Mouse (Mus musculus) testis, postnatal 14 days (tissue): ENCODE data around the gene Piezo1.

Source experiments
- DNase-seq: peaks from one replicate; pipeline ENCODE4 v3.0.0; 2021; ENCODE audit warnings: low spot score

Piezo1 gene

GRCm38 (mm10) chr8:122457171-122457570, 94.0 kb downstream of the Piezo1 start:
- no peak for DNase-seq

- no peak for DNase-seq
These were observed 96.7 kb downstream of the Piezo1 start for GRCm38 (mm10) chr8:122454409-122454808.

GRCm38 (mm10) chr8:122452154-122452553, 99.0 kb downstream of the Piezo1 start:
- no peak for DNase-seq

- DNase-seq: no peak
These were observed 99.9 kb downstream of the Piezo1 start for GRCm38 (mm10) chr8:122451161-122451703.

- no peak for DNase-seq
These were observed 105.9 kb downstream of the Piezo1 start for GRCm38 (mm10) chr8:122445203-122445602.

DNA sequence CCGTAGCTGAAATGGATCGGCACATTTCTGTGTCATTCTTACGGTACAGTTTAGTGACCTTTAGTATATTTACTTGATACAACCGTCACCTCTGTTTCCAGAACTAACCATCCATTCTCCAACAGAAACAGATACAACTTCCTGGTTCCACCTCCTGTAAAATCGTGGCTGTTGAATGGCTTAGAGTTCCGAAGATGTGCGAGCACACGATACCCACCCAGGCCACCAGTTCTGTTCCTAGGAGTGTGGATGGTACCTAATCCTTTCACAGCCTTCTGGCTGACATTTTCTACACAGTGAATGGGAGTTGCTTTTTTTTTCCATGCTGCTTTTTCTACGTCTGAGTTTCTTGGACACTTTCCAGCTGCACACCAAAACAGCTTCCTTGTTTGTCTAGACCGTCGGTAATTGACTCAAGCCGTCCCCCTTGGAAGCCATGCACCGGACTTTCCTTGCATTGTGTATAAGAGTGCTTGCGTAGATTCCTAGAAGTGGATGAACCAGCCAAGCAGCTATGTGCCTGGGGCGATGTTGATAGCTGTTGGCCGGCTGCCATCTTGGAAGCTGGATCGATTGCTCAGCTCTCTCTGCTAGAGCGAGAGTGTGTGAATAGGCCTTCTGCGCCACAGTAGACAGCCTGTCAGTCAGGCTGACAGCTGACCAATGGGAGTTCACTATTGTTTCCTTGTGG, 106.9 kb downstream of the Piezo1 start:
- DNase-seq: peak; percentile 70

DNA sequence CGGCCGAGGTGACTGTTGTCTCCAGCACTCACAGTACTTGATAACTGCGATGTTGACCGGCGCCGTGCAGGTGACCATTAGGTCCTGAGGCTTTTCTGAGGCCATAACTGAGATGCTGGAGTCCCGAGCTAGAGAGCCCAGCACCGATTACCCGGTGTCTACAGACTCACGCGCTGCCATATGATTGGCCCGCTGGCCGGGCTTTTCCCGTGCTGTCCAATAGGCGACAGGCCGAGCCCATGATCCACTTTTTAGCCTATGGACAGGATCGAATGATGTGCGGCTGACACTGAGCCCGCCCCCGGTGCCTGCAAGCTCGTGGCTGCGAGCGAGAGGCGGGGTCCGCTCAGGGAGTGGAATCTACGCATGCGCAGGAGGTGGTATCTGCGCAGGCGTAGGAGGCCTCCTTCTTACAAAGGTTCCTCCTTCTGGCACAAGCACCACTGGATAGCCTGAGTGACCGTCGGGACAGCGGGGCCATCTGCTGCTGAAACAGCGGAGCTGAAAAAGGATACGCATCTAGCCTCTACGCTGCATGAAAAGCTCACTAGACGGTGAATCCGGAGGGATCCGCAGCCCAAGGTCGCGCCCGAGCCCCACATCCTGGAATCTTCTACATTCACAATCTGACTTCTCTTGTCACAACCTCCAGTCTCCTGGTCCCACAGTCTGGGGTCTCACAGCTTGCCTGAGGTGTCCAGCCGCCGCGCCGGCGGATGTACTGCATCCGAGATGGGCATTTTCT, 107.7 kb downstream of the Piezo1 start, which contains the start of gene Mvd:
Gene Mvd, minus strand, starts transcription at position 161 of the 745 bp plus-strand sequence.
- DNase-seq: peak; percentile 98

GRCm38 (mm10) chr8:122442781-122443180, 108.3 kb downstream of the Piezo1 start:
- no peak for DNase-seq

DNA sequence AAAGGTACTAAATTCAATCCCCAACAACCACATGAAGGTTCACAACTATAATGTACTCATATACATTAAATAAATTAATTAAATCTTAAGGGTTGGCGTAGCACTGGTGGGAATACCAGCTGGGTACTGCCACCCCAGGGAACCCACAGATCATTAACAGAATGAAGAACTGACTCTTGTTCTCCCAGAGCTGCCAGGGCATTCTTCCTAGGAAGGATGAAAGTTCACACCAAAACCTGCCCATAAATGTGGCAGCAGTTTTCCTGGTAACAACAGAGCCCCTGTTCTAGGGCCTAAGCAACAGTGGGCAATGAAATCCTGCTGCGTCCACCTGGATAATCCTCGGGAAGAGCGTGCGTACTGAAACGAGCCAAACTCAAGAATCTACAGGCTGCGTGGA, 108.8 kb downstream of the Piezo1 start:
- no peak for DNase-seq

GRCm38 (mm10) chr8:122441326-122441725, 109.8 kb downstream of the Piezo1 start:
- DNase-seq: no peak

GRCm38 (mm10) chr8:122439336-122439735, 111.8 kb downstream of the Piezo1 start:
- DNase-seq: no peak

DNA sequence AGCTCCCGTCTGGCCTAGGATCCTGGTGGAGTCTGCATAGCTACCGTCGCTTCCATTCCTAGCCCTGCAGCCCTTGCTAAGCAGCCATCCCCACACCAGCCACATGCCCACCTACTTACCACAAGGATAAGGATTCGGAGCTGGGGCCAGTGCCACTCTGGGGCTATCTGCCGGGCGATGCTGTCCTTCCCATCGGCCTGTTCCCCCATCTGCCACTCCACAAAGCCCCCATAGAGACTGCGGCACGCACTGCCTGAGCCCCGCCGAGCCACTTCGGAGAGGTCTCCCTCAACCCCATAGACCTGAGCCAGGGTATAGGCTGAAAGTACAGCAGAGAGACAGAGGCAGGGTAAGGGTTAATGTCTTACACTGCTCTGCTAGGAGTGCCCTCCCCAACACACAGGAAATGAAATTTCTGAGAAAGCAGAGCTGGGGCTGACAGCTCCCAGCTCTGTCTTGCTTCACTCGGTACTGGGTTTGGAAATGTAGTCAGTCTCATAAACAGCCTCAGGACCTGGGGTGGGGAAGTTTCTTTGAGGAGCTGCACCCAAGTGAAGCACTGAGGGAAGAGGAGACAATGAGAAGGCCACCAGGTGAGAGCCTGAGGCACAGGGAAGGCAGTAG, 113.3 kb downstream of the Piezo1 start:
- no peak for DNase-seq

- no peak for DNase-seq
These were observed 114.5 kb downstream of the Piezo1 start for GRCm38 (mm10) chr8:122436586-122437125.

DNA sequence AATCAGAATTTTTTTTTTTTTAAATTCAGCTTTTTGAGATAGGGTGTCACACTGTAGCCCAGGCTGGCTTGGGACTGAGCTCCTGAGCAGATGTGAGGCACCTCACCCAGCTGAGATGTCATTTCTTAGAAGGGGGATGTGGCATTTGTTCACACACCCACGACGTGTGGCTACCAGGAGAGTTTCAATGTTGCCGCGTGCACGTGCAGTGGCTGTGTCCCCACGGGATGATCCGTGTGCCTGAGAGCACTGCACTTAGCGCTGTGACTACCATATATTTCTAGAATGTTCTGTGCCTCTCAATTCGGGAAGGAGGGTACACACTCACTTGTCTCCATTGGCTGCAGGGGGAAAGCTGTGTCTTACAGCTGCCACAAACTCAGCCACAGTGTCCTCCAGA, 115.0 kb downstream of the Piezo1 start:
- DNase-seq: no peak

DNA sequence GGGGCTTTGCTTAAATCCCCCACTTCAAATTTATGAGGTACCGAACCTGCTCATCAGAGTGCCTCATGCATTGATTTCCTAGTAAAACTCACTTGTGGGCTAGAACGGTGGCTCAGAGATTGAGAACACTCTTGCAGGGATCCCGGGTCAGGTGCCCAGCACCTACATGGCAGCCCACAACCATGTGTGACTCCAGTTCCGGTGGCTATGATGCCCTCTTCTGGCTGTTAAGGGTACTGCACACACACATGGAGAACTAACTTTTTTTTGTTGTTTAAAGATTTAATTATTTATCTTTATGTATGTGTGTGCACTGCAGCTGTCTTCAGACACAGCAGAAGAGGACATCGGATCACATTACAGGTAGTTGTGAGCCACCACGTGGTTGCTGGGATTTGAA, 115.8 kb downstream of the Piezo1 start:
- DNase-seq: no peak

DNA sequence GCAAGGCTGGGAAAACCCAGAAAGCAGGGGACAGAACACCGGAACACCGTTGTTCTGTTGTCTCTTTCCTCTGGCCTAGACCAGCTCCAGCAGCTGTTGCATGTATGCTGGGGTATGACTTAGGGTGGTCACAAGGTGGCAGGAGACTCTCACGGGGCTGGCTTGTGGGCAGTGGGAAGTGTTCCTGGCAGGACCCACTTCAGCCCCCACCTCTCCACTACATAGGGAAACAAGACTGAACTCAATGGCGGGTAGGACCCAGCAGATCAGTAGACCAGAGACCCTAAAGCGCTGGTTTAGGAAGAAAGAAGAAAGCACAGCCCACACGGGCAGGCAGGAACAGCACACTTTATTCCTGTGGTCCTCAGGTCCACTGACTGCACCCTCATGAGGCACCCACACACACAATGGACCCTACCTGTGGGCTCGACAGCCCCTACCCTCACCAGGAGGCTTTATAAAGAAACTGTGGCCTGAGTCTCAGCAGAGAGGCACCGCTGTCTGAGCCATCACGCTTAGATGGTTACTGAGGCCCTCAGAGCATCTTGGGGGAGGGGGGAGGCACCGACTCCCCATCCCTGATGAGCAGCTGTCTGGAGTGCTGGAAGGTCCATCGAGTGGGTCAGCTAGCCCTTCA, 117.7 kb downstream of the Piezo1 start:
- DNase-seq: no peak

DNA sequence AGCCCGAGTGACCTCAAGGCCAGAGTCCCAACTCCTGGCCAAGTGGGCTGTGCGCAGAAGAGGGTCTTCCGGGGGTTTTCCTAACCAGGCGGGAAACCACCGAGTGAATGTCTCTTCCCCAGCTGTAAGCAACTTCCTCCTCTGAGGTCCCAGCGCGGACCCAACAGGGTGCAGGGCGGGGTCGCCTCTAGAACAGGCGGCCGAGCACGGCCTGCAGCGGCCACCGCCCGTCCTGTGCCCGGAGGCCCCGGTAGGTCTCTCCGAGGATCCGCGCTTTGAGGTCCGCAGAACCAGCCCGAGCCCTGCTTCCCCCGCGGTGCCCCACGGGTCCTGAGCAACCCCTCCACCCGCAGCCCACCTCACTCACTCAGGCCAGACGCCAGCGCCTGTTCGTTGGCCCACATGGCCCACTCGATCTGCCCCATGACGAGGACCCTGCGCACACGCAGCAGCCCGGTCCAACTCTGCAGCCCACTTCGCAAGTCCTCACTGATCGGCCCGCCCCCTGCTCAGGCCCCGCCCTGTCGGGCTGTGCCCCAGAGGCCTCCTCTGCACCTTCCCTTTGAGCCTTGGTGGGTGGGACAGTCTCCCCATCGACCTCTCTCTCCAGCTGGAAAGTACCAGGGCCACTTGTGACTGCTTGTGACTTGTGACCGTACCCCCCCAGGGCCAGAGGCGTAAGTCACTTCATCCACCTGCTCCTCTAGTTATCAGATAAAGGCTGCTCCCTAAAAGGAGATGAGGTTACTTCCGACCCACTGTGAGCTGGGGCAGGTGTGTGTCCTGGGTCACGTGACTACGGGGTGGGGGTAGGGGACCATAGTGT, 118.5 kb downstream of the Piezo1 start, which contains the start of gene Cyba:
Gene Cyba, minus strand, starts transcription at position 488 of the 826 bp plus-strand sequence.
- DNase-seq: peak; percentile 65
